Mouse (Mus musculus): ENCODE data around the gene Irf7. TPM values are rescaled to one million over a fixed set of nuclear protein-coding genes. Genes with fewer than 3 reads are reported as not detected.

Irf7 gene
- polyA plus RNA-seq, 1 experiment from 2014 or later: 6.0 TPM

DNA sequence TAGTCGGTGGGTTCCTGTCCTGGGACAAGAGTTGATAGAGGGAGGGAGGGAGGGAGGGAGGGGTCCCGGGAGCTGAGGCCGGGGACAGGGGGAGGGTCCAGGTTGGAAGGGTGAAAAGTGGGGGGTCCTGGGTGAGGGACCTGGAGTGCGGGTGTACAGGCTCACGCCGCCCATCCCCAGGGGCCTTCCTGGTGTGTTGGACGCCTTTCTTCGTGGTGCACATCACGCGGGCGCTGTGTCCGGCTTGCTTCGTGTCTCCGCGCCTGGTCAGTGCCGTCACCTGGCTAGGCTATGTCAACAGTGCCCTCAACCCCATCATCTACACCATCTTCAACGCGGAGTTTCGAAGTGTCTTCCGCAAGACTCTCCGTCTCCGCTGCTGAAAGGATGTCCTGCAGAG, 28.2 kb upstream of the Irf7 start:
- Histone ChIP-seq H3K9ac (replicated peaks; ENCODE audit: low read length) (peak overlapping the region; percentile 60), H3K4me1 (ENCODE audit: insufficient read depth, low read length) (peaks cover 15% of the 10 kb centered on the region), H3K9me3 (ENCODE audit: low read length) (no peaks in the 10 kb centered on the region), H3K27ac (ENCODE audit: low read length) (no peak overlapping the region), H3K27me3 (ENCODE audit: insufficient read depth, low read length) (peaks cover 47% of the 10 kb centered on the region), H3K36me3 (ENCODE audit: insufficient read depth, low read length) (no peaks in the 10 kb centered on the region; the same call in 1 of the 2 replicates), H3K4me2 (replicated peaks; ENCODE audit: low read depth, low read length) (peak overlapping the region; percentile 70), H3K4me3 (ENCODE audit: low read length) (peak overlapping the region; percentile 46)
- WGBS: 4% methylated on average over 22 of the region's 22 CpGs
- no peak for ATAC-seq (ENCODE audit: low FRiP score, low TSS enrichment)

DNA sequence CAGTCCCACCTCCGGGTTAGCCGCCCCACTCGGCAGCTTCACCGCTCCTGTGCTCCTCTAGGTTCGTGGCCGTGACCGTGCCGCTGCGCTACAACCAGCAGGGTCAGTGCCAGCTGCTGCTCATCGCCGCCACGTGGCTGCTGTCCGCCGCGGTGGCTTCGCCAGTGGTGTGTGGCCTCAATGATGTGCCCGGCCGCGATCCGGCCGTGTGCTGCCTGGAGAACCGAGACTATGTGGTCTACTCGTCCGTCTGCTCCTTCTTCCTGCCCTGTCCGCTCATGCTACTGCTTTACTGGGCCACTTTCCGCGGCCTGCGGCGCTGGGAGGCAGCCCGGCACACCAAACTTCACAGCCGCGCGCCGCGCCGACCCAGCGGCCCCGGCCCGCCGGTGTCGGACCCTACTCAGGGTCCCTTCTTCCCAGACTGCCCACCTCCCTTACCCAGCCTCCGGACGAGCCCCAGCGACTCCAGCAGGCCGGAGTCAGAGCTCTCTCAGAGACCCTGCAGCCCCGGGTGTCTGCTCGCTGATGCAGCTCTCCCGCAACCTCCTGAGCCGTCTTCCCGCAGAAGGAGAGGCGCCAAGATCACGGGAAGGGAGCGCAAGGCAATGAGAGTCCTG, 27.7 kb upstream of the Irf7 start:
- H3K4me1 ChIP-seq (ENCODE audit: insufficient read depth, low read length): peaks cover 15% of the 10 kb centered on the region
- H3K4me3 ChIP-seq (ENCODE audit: low read length): peak overlapping the region; percentile 46
- H3K9me3 ChIP-seq (ENCODE audit: low read length): no peaks in the 10 kb centered on the region
- peak overlapping the region; percentile 60 for H3K9ac ChIP-seq (replicated peaks; ENCODE audit: low read length)
- peaks cover 47% of the 10 kb centered on the region for H3K27me3 ChIP-seq (ENCODE audit: insufficient read depth, low read length)
- peak; percentile 53; the same call in 1 of the 2 replicates for ATAC-seq (ENCODE audit: low FRiP score, low TSS enrichment)
- WGBS: under 1% methylated on average over 53 of the region's 53 CpGs
- peak overlapping the region; percentile 70 for H3K4me2 ChIP-seq (replicated peaks; ENCODE audit: low read depth, low read length)
- H3K36me3 ChIP-seq (ENCODE audit: insufficient read depth, low read length): no peaks in the 10 kb centered on the region; the same call in 1 of the 2 replicates
- H3K27ac ChIP-seq (ENCODE audit: low read length): no peak overlapping the region

DNA sequence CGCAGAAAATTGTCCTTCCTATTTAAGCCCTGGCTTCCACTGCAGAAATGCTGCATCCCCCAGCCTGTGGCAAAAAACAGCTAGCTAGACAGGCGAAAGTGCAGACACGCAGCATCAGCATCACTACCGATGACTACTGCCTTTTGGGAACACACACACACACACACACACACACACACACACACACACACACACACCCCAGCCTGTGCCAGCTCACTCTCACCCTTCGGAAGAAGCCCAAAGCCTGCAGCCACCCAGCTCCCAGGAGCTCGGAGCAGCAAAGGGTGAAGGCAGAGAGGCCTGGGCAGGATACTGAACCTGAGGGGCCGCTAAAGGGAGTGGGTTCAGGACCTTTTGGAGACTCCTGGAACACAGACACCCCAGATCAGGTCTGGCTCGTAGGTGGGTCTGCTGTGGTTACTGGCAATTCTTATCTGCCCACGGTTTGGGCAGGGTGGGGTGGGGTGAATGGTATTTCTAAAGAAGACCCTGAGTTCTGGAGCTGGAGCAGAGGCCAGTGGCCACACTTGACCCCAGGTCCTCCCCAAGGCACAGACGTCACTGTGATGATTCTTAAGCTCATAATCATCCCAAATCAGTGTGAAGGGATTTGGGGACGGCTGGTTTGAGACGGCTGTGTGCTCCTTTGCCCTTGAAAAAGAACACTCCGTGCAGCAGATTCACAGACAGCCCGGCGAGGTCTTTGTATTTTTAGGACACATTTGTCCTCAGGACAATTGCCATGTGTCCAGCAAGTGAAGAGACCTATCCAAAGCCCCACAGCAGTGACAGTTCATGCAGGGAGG, 26.5 kb upstream of the Irf7 start:
- Histone ChIP-seq H3K9ac (replicated peaks; ENCODE audit: low read length) (peak overlapping the region; percentile 59), H3K27me3 (ENCODE audit: insufficient read depth, low read length) (peaks cover 47% of the 10 kb centered on the region)
- 44% methylated on average over 15 of the region's 15 CpGs for WGBS

DNA sequence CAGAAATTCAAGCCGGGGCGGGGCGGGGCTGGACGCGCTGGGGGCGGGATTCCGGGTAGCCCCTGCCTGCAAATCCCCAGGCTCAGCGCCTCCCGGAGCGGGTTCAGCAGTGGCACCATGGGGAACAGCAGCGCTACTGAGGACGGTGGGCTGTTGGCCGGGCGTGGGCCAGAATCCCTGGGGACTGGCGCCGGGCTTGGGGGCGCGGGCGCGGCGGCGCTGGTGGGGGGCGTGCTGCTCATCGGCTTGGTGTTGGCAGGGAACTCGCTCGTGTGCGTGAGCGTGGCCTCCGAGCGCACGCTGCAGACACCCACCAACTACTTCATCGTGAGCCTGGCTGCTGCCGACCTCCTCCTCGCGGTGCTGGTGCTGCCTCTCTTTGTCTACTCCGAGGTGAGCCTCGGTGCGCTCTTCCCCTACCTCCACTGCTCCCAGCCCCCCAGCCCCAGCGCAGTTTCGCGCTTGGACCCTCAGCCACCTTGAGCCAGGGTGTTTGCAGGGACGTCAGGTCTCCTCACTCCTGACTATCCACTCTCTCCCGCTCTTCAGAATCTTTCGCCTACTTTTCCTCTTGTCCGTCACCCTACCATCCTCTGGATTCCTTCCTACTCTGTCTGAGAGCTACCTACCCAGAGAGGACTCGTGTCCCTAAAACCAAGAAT, 25.8 kb upstream of the Irf7 start, which contains the start of gene Drd4:
TSS of gene Drd4 (plus strand) at position 86 of the 662 bp plus-strand sequence.
- peak; percentile 73 for ATAC-seq (ENCODE audit: low FRiP score, low TSS enrichment)
- no peaks in the 10 kb centered on the region for H3K36me3 ChIP-seq (ENCODE audit: insufficient read depth, low read length)
- H3K27me3 ChIP-seq (ENCODE audit: insufficient read depth, low read length): peaks cover 47% of the 10 kb centered on the region
- H3K9me3 ChIP-seq (ENCODE audit: low read length): no peaks in the 10 kb centered on the region
- peak within 1 kb of the TSS; percentile 50 for H3K4me3 ChIP-seq (ENCODE audit: low read length)
- H3K4me2 ChIP-seq (replicated peaks; ENCODE audit: low read depth, low read length): peak within 1 kb of the TSS; percentile 84
- no peak within 1 kb of the TSS for H3K27ac ChIP-seq (ENCODE audit: low read length)
- H3K9ac ChIP-seq (replicated peaks; ENCODE audit: low read length): peak within 1 kb of the TSS; percentile 59
- 3% methylated on average over 40 of the region's 46 CpGs for WGBS
- peaks cover 15% of the 10 kb centered on the region for H3K4me1 ChIP-seq (ENCODE audit: insufficient read depth, low read length)

More for the DNA sequence above, 26.5 kb upstream of the Irf7 start:
- Histone ChIP-seq H3K9me3 (ENCODE audit: low read length) (no peaks in the 10 kb centered on the region), H3K36me3 (ENCODE audit: insufficient read depth, low read length) (no peaks in the 10 kb centered on the region; the same call in 1 of the 2 replicates), H3K4me2 (replicated peaks; ENCODE audit: low read depth, low read length) (peak overlapping the region; percentile 84), H3K27ac (ENCODE audit: low read length) (no peak overlapping the region), H3K4me3 (ENCODE audit: low read length) (peak overlapping the region; percentile 50), H3K4me1 (ENCODE audit: insufficient read depth, low read length) (peaks cover 15% of the 10 kb centered on the region)
- no peak for ATAC-seq (ENCODE audit: low FRiP score, low TSS enrichment)

DNA sequence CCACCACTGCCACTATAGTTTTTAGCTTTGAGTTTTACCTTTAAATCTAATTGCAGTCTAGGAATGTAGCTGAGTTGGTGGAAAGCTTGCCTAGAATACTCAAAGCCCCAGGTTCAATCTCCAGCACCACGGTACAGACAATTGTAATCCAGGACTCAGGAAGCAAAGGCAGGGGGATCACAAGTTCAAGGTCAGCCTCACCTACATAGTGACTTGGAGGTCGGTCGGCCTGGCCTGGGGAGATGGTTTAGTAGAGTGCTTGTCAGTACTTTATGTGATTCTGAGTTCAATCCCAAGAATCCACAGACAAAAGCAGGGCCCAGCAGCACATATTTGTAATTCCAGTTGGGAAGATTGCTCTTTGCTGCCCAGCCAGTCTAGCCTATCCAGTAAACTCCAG, 21.8 kb upstream of the Irf7 start:
- Histone ChIP-seq H3K27ac (ENCODE audit: low read length) (no peak overlapping the region), H3K36me3 (ENCODE audit: insufficient read depth, low read length) (no peaks in the 10 kb centered on the region), H3K4me2 (replicated peaks; ENCODE audit: low read depth, low read length) (no peak overlapping the region), H3K9me3 (ENCODE audit: low read length) (no peaks in the 10 kb centered on the region), H3K9ac (replicated peaks; ENCODE audit: low read length) (no peak overlapping the region), H3K4me1 (ENCODE audit: insufficient read depth, low read length) (no peaks in the 10 kb centered on the region), H3K27me3 (ENCODE audit: insufficient read depth, low read length) (peaks cover 21% of the 10 kb centered on the region), H3K4me3 (ENCODE audit: low read length) (no peak overlapping the region)
- WGBS: 78% methylated on average over 3 of the region's 3 CpGs
- ATAC-seq (ENCODE audit: low FRiP score, low TSS enrichment): no peak

DNA sequence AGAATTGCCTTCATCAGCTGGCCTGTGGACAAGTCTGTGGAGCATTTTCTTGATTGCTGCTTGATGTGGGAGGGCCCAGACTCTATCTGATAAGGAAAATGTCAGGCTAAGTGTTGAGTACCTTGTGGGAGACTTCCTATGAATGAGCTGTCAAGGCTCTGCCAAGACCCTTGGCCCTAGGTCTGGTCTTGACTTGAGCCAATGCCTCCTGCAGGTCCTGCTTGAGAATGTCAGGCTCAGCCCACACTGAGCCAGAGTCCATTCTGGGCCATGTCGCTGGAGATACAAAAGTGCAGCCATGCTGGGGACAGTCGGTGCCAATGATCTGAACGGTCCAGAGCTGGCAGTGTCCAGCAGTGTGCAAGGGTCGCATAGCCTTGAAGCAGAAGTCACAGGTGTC, 16.5 kb upstream of the Irf7 start:
- no peak overlapping the region for H3K9ac ChIP-seq (replicated peaks; ENCODE audit: low read length)
- H3K4me2 ChIP-seq (replicated peaks; ENCODE audit: low read depth, low read length): no peak overlapping the region
- no peaks in the 10 kb centered on the region for H3K36me3 ChIP-seq (ENCODE audit: insufficient read depth, low read length)
- 85% methylated on average over 4 of the region's 4 CpGs for WGBS
- no peaks in the 10 kb centered on the region for H3K9me3 ChIP-seq (ENCODE audit: low read length)
- H3K27me3 ChIP-seq (ENCODE audit: insufficient read depth, low read length): no peaks in the 10 kb centered on the region
- peaks cover 16% of the 10 kb centered on the region for H3K4me1 ChIP-seq (ENCODE audit: insufficient read depth, low read length)
- no peak overlapping the region for H3K27ac ChIP-seq (ENCODE audit: low read length)
- no peak overlapping the region for H3K4me3 ChIP-seq (ENCODE audit: low read length)
- no peak for ATAC-seq (ENCODE audit: low FRiP score, low TSS enrichment)

DNA sequence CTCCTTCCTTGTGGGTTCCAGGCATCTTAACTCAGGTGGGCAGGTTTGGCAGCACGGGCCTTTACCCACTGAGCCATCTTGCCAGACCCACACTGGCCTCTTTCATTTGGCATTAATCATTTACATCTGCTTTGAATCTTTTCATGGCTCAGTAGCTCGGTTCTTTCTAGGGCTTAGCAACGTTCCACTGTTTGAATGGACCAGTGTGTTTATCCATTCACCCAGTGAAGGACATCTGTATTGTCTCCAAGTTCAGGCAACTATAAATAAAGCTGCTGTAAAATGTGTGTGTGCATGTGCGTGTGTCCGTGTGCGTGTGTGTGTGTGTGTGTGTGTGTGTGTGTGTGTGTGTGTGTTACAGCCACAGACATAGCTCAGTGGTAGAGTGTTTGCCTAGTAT, 15.2 kb upstream of the Irf7 start:
- Histone ChIP-seq H3K4me3 (ENCODE audit: low read length) (no peak overlapping the region), H3K27me3 (ENCODE audit: insufficient read depth, low read length) (no peaks in the 10 kb centered on the region), H3K9ac (replicated peaks; ENCODE audit: low read length) (no peak overlapping the region), H3K27ac (ENCODE audit: low read length) (peak overlapping the region; percentile 59), H3K4me2 (replicated peaks; ENCODE audit: low read depth, low read length) (no peak overlapping the region), H3K9me3 (ENCODE audit: low read length) (no peaks in the 10 kb centered on the region), H3K36me3 (ENCODE audit: insufficient read depth, low read length) (no peaks in the 10 kb centered on the region), H3K4me1 (ENCODE audit: insufficient read depth, low read length) (peaks cover 26% of the 10 kb centered on the region)
- WGBS: 51% methylated on average over 6 of the region's 6 CpGs
- ATAC-seq (ENCODE audit: low FRiP score, low TSS enrichment): peak; percentile 66

DNA sequence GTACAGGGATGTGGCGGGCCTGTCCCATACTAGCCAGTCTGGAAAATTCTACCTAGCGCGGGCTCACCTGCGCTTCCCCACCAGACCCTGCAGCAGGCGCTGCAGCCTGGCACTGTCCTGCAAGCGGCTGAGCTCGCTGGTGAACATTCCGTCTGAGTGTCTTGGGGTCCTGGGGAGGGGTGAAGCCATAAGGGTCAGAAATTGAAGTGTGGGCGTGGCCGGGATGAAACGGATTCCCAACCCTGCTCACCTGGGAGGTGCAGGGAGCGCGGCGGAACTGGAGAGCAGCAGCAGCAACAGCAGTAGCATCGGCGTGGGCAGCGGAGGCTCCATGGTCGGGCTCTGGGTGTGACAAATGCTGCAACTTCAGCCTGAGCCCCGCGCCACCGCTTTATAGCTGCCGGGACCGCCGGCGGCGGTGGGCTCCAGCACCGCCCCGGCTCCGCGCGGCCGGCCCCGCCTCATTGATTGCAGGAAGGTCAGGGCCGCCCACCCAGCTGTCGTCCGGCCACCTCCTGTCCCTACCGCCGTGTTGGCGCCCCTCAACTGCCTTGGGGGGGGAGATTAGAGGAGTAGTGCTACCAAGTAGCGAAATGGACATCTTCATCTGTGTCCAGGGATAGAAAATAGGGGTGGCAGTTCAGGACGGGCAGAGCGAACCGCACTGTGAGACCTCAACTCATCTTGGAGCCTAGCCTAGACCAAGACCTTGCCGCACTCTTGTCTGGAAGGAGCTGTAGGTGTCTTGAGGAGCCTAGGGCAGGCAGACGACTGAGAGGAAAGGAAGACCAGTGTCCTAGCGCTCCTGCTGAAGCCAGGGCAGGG, 12.7 kb upstream of the Irf7 start, which contains the start of gene Sct:
TSS of gene Sct (minus strand) at position 368 of the 825 bp plus-strand sequence.
- no peaks in the 10 kb centered on the region for H3K9me3 ChIP-seq (ENCODE audit: low read length)
- H3K4me1 ChIP-seq (ENCODE audit: insufficient read depth, low read length): peaks cover 31% of the 10 kb centered on the region
- H3K4me3 ChIP-seq (ENCODE audit: low read length): peak within 1 kb of the TSS; percentile 52
- no peaks in the 10 kb centered on the region for H3K27me3 ChIP-seq (ENCODE audit: insufficient read depth, low read length)
- H3K27ac ChIP-seq (ENCODE audit: low read length): no peak within 1 kb of the TSS; the same call in 1 of the 2 replicates
- ATAC-seq (ENCODE audit: low FRiP score, low TSS enrichment): peak; percentile 66
- peak within 1 kb of the TSS; percentile 95 for H3K4me2 ChIP-seq (replicated peaks; ENCODE audit: low read depth, low read length)
- peak within 1 kb of the TSS; percentile 63 for H3K9ac ChIP-seq (replicated peaks; ENCODE audit: low read length)
- H3K36me3 ChIP-seq (ENCODE audit: insufficient read depth, low read length): no peaks in the 10 kb centered on the region
- 2% methylated on average over 46 of the region's 46 CpGs for WGBS
